8 mouse cellular contexts compared by ENCODE assay signal in genomic region chr1:38987080-38987864, GRCm38 (mm10). TPM values are rescaled to one million over a fixed set of nuclear protein-coding genes. Genes with fewer than 3 reads are reported as not detected.
DNase-seq lines count a peak whose midpoint lies in the region; ATAC-seq and TF ChIP-seq lines count a peak whose summit lies in the region.

No protein-coding gene starts in this region.

- peak overlapping the region; percentile 93 for H3K4me2 ChIP-seq in forebrain, embryonic 16.5 days (ENCODE audit: low read length)
- peak overlapping the region; percentile 86 for H3K4me2 ChIP-seq in lung, embryonic 14.5 days

- H3K9ac ChIP-seq in forebrain, embryonic 16.5 days (replicated peaks; ENCODE audit: low read depth, low read length): peak overlapping the region; percentile 80
- peak overlapping the region; percentile 80 for H3K9ac ChIP-seq in lung, embryonic 14.5 days

- H3K27me3 ChIP-seq in G1E (ENCODE audit: insufficient read depth, low read length): no peaks in the 10 kb centered on the region
- no peaks in the 10 kb centered on the region for H3K27me3 ChIP-seq in forebrain, embryonic 16.5 days (replicated peaks; ENCODE audit: control insufficient read depth, insufficient read depth, low read length)
- H3K27me3 ChIP-seq in lung, embryonic 14.5 days (ENCODE audit: insufficient read depth, low read length): no peaks in the 10 kb centered on the region
- H3K27me3 ChIP-seq in thymus, adult 2 months (ENCODE audit: control insufficient read depth, insufficient read depth, low read length): no peaks in the 10 kb centered on the region

- WGBS in forebrain, embryonic 16.5 days: 4% methylated on average over 38 of the region's 38 CpGs
- 4% methylated on average over 38 of the region's 38 CpGs for WGBS in lung, embryonic 14.5 days
- 4% methylated on average over 38 of the region's 38 CpGs for WGBS in olfactory bulb, adult 2 months
- 8% methylated on average over 38 of the region's 38 CpGs for WGBS in thymus, adult 2 months

- intact Hi-C loops in heart, postnatal 36 days (cut with DNase I): no loop called here

- H3K9me3 ChIP-seq in G1E (replicated peaks): peaks cover 7% of the 10 kb centered on the region
- no peaks in the 10 kb centered on the region for H3K9me3 ChIP-seq in forebrain, embryonic 16.5 days (ENCODE audit: control insufficient read depth, low read length)
- no peaks in the 10 kb centered on the region for H3K9me3 ChIP-seq in lung, embryonic 14.5 days (ENCODE audit: low read depth, low read length)

- peak overlapping the region; percentile 56 for H3K27ac ChIP-seq in forebrain, embryonic 16.5 days (ENCODE audit: low read length)
- H3K27ac ChIP-seq in layer of hippocampus, adult 2 months: peak overlapping the region; percentile 91
- H3K27ac ChIP-seq in lung, embryonic 14.5 days (ENCODE audit: low read depth): peak overlapping the region; percentile 85
- peak overlapping the region; percentile 87 for H3K27ac ChIP-seq in olfactory bulb, adult 2 months (ENCODE audit: insufficient read depth, low read depth, low read length)
- no peak overlapping the region for H3K27ac ChIP-seq in thymus, adult 2 months (ENCODE audit: control insufficient read depth, insufficient read depth, low read length)

- ATAC-seq in G1E (ENCODE audit: extremely low read depth, insufficient number of reproducible peaks, low FRiP score, poor library complexity, severe bottlenecking): peak; percentile 100
- peak; percentile 99 for ATAC-seq in forebrain, embryonic 16.5 days
- peak; percentile 98 for ATAC-seq in lung, embryonic 14.5 days (ENCODE audit: insufficient read depth)

- DNase-seq in G1E (ENCODE audit: low spot score): peak; percentile 97
- peak; percentile 98 to 99 for DNase-seq in cerebellum, adult 18-20 months
- DNase-seq in heart, postnatal 36 days: peak; percentile 97 to 100
- DNase-seq in layer of hippocampus, adult 2 months (ENCODE audit: low spot score in 2 of 2): peak; percentile 94 to 96
- peak; percentile 98 for DNase-seq in lung, embryonic 14.5 days
- peak; percentile 98 for DNase-seq in thymus, adult 2 months

- TF ChIP-seq CTCF in G1E (IDR thresholded peaks at IDR 0.05; ENCODE audit: low read depth, low read length): no peak
- no peak for TF ChIP-seq CTCF in layer of hippocampus, adult 2 months (conservative IDR thresholded peaks at IDR 0.05)
- no peak for TF ChIP-seq CTCF in lung, embryonic 14.5 days (IDR thresholded peaks at IDR 0.05; ENCODE audit: low read depth)
- TF ChIP-seq CTCF in olfactory bulb, adult 2 months (IDR thresholded peaks at IDR 0.05; ENCODE audit: insufficient read depth, low read depth, low read length): no peak
- TF ChIP-seq CTCF in thymus, adult 2 months (IDR thresholded peaks at IDR 0.05; ENCODE audit: borderline replicate concordance, control insufficient read depth, extremely low read depth, insufficient read depth, low read length, poor library complexity): no peak

- H3K4me3 ChIP-seq in G1E (ENCODE audit: low read depth, low read length): peak overlapping the region; percentile 80
- H3K4me3 ChIP-seq in forebrain, embryonic 16.5 days (replicated peaks; ENCODE audit: low read length): peak overlapping the region; percentile 71
- peak overlapping the region; percentile 97 for H3K4me3 ChIP-seq in layer of hippocampus, adult 2 months
- H3K4me3 ChIP-seq in lung, embryonic 14.5 days (ENCODE audit: low read depth, low read length): peak overlapping the region; percentile 78
- peak overlapping the region; percentile 93 for H3K4me3 ChIP-seq in olfactory bulb, adult 2 months (ENCODE audit: insufficient read depth, low read depth, low read length)
- H3K4me3 ChIP-seq in thymus, adult 2 months (ENCODE audit: control insufficient read depth, insufficient read depth, low read length): peak overlapping the region; percentile 84

- TF ChIP-seq POLR2A in olfactory bulb, adult 2 months (IDR thresholded peaks at IDR 0.05; ENCODE audit: insufficient read depth, low read depth, low read length): 0 out of 2 replicates have a peak, but pooled peaks have one; percentile 49
- TF ChIP-seq POLR2A in thymus, adult 2 months (IDR thresholded peaks at IDR 0.05; ENCODE audit: control insufficient read depth, extremely low read depth, insufficient read depth, low read length, poor library complexity): peak; percentile 65; the same call in 1 of the 2 replicates

- H3K4me1 ChIP-seq in G1E (ENCODE audit: insufficient read depth, low read depth, low read length): peaks cover 16% of the 10 kb centered on the region
- peaks cover 15% of the 10 kb centered on the region for H3K4me1 ChIP-seq in forebrain, embryonic 16.5 days (replicated peaks; ENCODE audit: control insufficient read depth, insufficient read depth, low read length)
- H3K4me1 ChIP-seq in lung, embryonic 14.5 days (ENCODE audit: insufficient read depth): no peaks in the 10 kb centered on the region
- peaks cover 15% of the 10 kb centered on the region for H3K4me1 ChIP-seq in olfactory bulb, adult 2 months (ENCODE audit: control insufficient read depth, insufficient read depth, low read length)
- H3K4me1 ChIP-seq in thymus, adult 2 months (replicated peaks; ENCODE audit: control insufficient read depth, insufficient read depth, low read length): peaks cover 9% of the 10 kb centered on the region

- H3K36me3 ChIP-seq in G1E (replicated peaks): peaks cover 24% of the 10 kb centered on the region
- peaks cover 6% of the 10 kb centered on the region; the same call in 1 of the 2 replicates for H3K36me3 ChIP-seq in forebrain, embryonic 16.5 days (ENCODE audit: control insufficient read depth, insufficient read depth)
- peaks cover 11% of the 10 kb centered on the region; the same call in 1 of the 2 replicates for H3K36me3 ChIP-seq in lung, embryonic 14.5 days (ENCODE audit: insufficient read depth)
- no peaks in the 10 kb centered on the region for H3K36me3 ChIP-seq in thymus, adult 2 months (ENCODE audit: control insufficient read depth, insufficient read depth, low read length)

RNA-seq across cellular contexts. Expression of gene Pdcl3, which starts 1.9 kb away (rescaled TPM):
- total RNA-seq in G1E (2014; fragmentation: Nextera tagmentation) (65.5 and 96.3 TPM in 2 replicates), G1E (2017) (63.4 and 67.0 TPM in 2 replicates)
- polyA plus RNA-seq in G1E (2012): 49.8 and 51.6 TPM in 2 replicates
- 175 and 182 TPM in 2 replicates for polyA plus RNA-seq in forebrain, embryonic 16.5 days (2015; fragmentation: Nextera tagmentation; extraction: Ambion mirVana)
- total RNA-seq in heart, postnatal 36 days (2021): 10 to 100 TPM; 76.2 to 77.3 TPM
- total RNA-seq in layer of hippocampus, adult 2 months (2021): 10 to 100 TPM; 36.3 TPM
- polyA plus RNA-seq in lung, embryonic 14.5 days (2014; fragmentation: Nextera tagmentation; extraction: Ambion mirVana): 148 and 161 TPM in 2 replicates
- not detected in 2 replicates for polyA plus RNA-seq in olfactory bulb, adult 2 months (2012; ENCODE audit: insufficient read depth, insufficient read length, low replicate concordance, missing spikeins)
- 18.0 and 22.2 TPM in 2 replicates for polyA plus RNA-seq in thymus, adult 2 months (2012; rRNA removed)

RNA-seq across cellular contexts. Expression of gene Nms, which starts 48.3 kb away (rescaled TPM):
- not detected in 2 replicates for total RNA-seq in G1E (2014; fragmentation: Nextera tagmentation)
- total RNA-seq in G1E (2017): not detected in 2 replicates
- not detected in 2 replicates for polyA plus RNA-seq in G1E (2012)
- 0.37 TPM in 2 replicates for polyA plus RNA-seq in forebrain, embryonic 16.5 days (2015; fragmentation: Nextera tagmentation; extraction: Ambion mirVana)
- not detected for total RNA-seq in heart, postnatal 36 days (2021)
- total RNA-seq in layer of hippocampus, adult 2 months (2021): not detected
- polyA plus RNA-seq in lung, embryonic 14.5 days (2014; fragmentation: Nextera tagmentation; extraction: Ambion mirVana): not detected in 2 replicates
- polyA plus RNA-seq in olfactory bulb, adult 2 months (2012; ENCODE audit: insufficient read depth, insufficient read length, low replicate concordance, missing spikeins): not detected in 2 replicates
- polyA plus RNA-seq in thymus, adult 2 months (2012; rRNA removed): 0.22 and 0.27 TPM in 2 replicates
